Mouse (Mus musculus): ENCODE measurements around the gene Ccdc38.
A peak's percentile ranks its signal among the peaks of the same experiment; 100 is the strongest.

Gene Ccdc38

GRCm38 (mm10) chr10:93540431-93541210 lies at the start of gene Ccdc38:
Gene Ccdc38 (plus strand): TSS chr10:93540632.
- DNase-seq (ENCODE audit: low spot score in 2 of 2): peak in 1 of 2 experiments; percentile 10

GRCm38 (mm10) chr10:93500864-93501263 lies 39.6 kb upstream of the Ccdc38 start:
- DNase-seq (ENCODE audit: low spot score in 2 of 2): no peak

- no peak for DNase-seq (ENCODE audit: low spot score in 2 of 2)
Measured at GRCm38 (mm10) chr10:93501346-93501745, 39.1 kb upstream of the Ccdc38 start.

GRCm38 (mm10) chr10:93508383-93508970 lies 32.0 kb upstream of the Ccdc38 start:
- no peak for DNase-seq (ENCODE audit: low spot score in 2 of 2)

GRCm38 (mm10) chr10:93509532-93510153 lies 30.8 kb upstream of the Ccdc38 start:
- DNase-seq (ENCODE audit: low spot score in 2 of 2): no peak

GRCm38 (mm10) chr10:93515419-93515818 lies 25.0 kb upstream of the Ccdc38 start:
- peak in 1 of 2 experiments; percentile 12 for DNase-seq (ENCODE audit: low spot score in 2 of 2)

GRCm38 (mm10) chr10:93515927-93516326 lies 24.5 kb upstream of the Ccdc38 start:
- DNase-seq (ENCODE audit: low spot score in 2 of 2): no peak

- no peak for DNase-seq (ENCODE audit: low spot score in 2 of 2)
Measured at GRCm38 (mm10) chr10:93517754-93518153, 22.7 kb upstream of the Ccdc38 start.

GRCm38 (mm10) chr10:93518186-93518585 lies 22.2 kb upstream of the Ccdc38 start:
- DNase-seq (ENCODE audit: low spot score in 2 of 2): no peak

GRCm38 (mm10) chr10:93518620-93519019 lies 21.8 kb upstream of the Ccdc38 start:
- DNase-seq (ENCODE audit: low spot score in 2 of 2): no peak

GRCm38 (mm10) chr10:93519159-93519558 lies 21.3 kb upstream of the Ccdc38 start:
- no peak for DNase-seq (ENCODE audit: low spot score in 2 of 2)

- DNase-seq (ENCODE audit: low spot score in 2 of 2): no peak
Measured at GRCm38 (mm10) chr10:93519756-93520155, 20.7 kb upstream of the Ccdc38 start.

- DNase-seq (ENCODE audit: low spot score in 2 of 2): no peak
Measured at GRCm38 (mm10) chr10:93520994-93521393, 19.4 kb upstream of the Ccdc38 start.

- DNase-seq (ENCODE audit: low spot score in 2 of 2): no peak
Measured at GRCm38 (mm10) chr10:93525329-93525728, 15.1 kb upstream of the Ccdc38 start.

GRCm38 (mm10) chr10:93538287-93538686 lies 2.1 kb upstream of the Ccdc38 start:
- no peak for DNase-seq (ENCODE audit: low spot score in 2 of 2)

GRCm38 (mm10) chr10:93538818-93539217 lies 1.6 kb upstream of the Ccdc38 start:
- no peak for DNase-seq (ENCODE audit: low spot score in 2 of 2)

- peak; percentile 77 to 86 for DNase-seq (ENCODE audit: low spot score in 2 of 2)
Measured at GRCm38 (mm10) chr10:93539775-93540430, 529 bp upstream of the Ccdc38 start, which contains the start of gene Amdhd1. Gene Amdhd1 (minus strand): TSS chr10:93540033.

- DNase-seq (ENCODE audit: low spot score in 2 of 2): no peak
Measured at GRCm38 (mm10) chr10:93541585-93541984, 1.2 kb downstream of the Ccdc38 start.

- no peak for DNase-seq (ENCODE audit: low spot score in 2 of 2)
Measured at GRCm38 (mm10) chr10:93542356-93542755, 1.9 kb downstream of the Ccdc38 start.

- no peak for DNase-seq (ENCODE audit: low spot score in 2 of 2)
Measured at GRCm38 (mm10) chr10:93543176-93543575, 2.7 kb downstream of the Ccdc38 start.

GRCm38 (mm10) chr10:93544172-93544571 lies 3.7 kb downstream of the Ccdc38 start:
- DNase-seq (ENCODE audit: low spot score in 2 of 2): no peak

- DNase-seq (ENCODE audit: low spot score in 2 of 2): no peak
Measured at GRCm38 (mm10) chr10:93547741-93548270, 7.4 kb downstream of the Ccdc38 start.

Data from thymus, postnatal 10 days (tissue).